Mouse (Mus musculus) spleen, adult 2 months (tissue): ENCODE measurements around the gene Abhd12b.

ENCODE experiments used
- CTCF ChIP-seq: fragments of 200-500 bp; IDR thresholded peaks from 2 replicates; pipeline ENCODE4 v1.5.1; 2011; ENCODE audit warnings: mild to moderate bottlenecking, inconsistent platforms; ENCODE audit not compliant: insufficient read depth, insufficient read length, insufficient replicate concordance; ENCODE audit errors: extremely low read depth
- POLR2A ChIP-seq: fragments of 200-500 bp; IDR thresholded peaks from 2 replicates; pipeline ENCODE4 v1.6.1; 2011; ENCODE audit warnings: low read depth, low read length, inconsistent platforms

- TF ChIP-seq CTCF: no peak
- peak; percentile 48 for TF ChIP-seq POLR2A
Observed at GRCm38 (mm10) chr12:70111367-70112089, 42.4 kb upstream of the Abhd12b start.
